Mouse (Mus musculus) spleen, postnatal 4 days (tissue): ENCODE data around the gene Tiparp.
A peak's percentile ranks its signal among the peaks of the same experiment; 100 is the strongest.

Source experiments
- DNase-seq, 2 experiments: peaks; one replicate each; pipeline ENCODE4 v3.0.0; 2022; ENCODE audit warnings: low spot score in 2 of 2

The Tiparp gene

GRCm38 (mm10) chr3:65584329-65584728, 56.1 kb downstream of the Tiparp start:
- DNase-seq: no peak

DNA sequence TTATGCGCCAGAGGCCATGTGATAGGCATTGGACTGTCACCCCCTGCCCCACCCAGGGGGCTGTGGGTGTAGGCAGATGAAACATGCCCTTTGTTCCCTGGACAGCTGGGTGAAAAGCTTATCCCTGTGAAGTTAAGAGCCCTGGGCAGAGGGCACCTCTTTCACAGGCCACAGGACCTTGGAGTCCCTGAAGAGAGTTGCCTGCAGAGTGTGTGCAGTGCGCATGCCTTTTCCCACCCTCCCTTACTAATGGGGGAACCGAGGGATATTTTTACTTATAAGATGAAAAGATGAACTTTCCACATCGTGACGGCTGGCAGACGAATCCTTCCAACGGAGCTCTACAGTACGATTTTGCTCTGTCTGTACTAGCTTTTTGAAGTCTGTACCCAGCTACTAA, 57.1 kb downstream of the Tiparp start:
- no peak for DNase-seq

DNA sequence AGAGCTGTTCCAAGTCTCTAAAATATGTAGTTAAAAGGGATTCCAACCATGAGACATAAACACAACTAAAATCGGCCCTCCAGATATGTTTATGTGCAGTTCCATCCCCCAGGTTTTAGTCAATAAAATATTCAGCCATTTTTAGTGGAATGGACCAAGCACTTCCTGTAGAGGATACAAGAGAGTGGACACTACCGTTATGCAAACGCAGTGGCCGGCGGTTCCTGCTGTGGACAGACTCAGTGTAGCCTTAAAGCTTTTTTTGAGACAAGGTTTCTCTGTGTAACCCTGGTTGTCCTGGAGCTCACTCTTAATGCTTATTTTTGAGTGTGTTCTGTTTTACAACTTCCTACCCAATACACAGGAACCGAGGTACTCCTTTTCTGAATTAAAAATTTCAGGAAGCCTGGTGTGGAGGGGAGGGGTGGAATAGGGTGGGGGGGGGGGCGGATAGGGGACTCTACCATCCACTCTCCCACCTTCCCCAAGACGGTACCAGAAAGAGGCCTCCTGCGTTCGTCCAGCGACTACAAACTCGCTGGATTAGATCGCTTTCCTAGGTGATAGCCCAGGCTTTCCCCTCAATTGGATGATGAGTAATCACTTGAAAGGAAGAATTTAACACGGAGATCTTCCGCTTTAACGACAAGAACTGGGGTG, 57.7 kb downstream of the Tiparp start:
- DNase-seq: no peak

- peak in 1 of 2 experiments; percentile 17 for DNase-seq
Observed at GRCm38 (mm10) chr3:65586483-65586905, 58.3 kb downstream of the Tiparp start.

DNA sequence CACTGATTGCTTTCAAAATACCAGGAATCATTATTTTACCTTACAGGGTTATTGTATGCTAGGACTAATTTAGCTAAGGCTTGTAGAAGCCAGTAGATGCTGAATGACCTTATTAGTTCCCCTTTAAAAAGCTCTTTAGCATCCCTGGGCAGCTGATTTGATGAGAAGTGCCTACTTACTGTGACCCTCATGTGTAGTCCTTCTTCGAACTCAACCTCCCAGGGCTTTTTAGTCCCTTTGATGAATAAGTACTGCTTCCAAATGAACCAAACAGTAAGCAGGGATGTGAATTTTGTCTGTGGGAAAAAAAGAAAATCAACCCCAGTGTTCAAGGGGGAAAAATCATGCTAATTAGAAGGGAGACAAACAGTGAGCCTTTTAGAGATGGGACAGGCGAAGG, 58.8 kb downstream of the Tiparp start:
- no peak for DNase-seq

DNA sequence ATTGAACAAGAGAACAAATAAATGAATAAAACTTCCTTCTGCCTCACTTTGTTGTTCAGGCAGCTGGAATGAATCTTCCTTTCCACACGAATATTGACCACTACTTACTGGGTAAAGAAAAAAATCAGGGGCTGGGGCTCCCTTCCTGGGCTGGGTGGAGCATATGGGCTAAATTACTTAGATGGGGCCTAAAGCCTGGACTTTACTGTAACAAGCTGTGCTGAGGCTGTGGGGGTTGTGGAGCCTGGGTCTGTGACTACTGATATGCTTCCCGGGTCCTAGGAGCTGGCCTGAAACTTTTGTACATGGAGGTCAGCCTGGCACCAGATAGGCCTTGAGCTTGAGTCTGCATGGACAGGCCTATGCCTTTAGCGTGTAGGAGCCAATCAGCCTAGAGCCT, 60.2 kb downstream of the Tiparp start:
- no peak for DNase-seq

- no peak for DNase-seq
Observed at GRCm38 (mm10) chr3:65592850-65593249, 64.6 kb downstream of the Tiparp start.

- DNase-seq: no peak
Observed at GRCm38 (mm10) chr3:65594493-65594892, 66.3 kb downstream of the Tiparp start.

- no peak for DNase-seq
Observed at GRCm38 (mm10) chr3:65595196-65595595, 67.0 kb downstream of the Tiparp start.

DNA sequence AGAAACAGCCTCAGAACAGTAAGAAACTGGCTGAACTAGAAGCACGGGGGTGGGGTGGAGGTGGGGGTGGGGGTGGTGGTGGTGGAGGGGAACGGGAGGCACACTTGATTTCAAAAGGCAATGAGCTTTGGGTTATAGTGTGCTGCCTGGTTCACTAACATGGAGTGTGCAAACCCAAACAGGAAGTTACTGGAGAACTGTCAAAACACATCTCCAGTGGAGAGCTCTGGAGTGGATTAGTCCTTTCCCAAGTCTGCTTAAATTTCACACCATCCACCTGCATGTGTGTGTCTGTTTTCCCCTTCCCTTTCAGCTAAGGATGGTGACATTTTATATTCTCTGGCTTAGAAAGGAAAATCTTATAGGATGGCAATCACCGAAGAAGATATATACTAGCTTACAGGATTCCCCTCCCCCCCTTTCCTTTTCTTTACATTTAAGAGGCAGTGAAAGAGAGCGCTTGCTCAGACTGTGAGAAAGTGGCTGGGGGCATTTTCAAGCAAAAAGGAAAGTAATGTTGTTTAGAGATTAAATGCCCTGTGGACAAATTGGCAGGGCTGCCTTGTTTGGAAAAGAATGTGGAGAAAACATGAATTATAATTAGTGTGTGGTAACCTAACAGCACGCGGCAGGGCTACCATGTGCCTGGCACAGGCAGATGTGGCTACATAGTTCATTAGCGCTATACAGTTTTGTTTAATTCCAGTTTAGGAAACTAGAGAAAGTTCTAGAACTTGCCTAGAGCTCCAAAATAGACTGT, 70.0 kb downstream of the Tiparp start:
- no peak for DNase-seq

DNA sequence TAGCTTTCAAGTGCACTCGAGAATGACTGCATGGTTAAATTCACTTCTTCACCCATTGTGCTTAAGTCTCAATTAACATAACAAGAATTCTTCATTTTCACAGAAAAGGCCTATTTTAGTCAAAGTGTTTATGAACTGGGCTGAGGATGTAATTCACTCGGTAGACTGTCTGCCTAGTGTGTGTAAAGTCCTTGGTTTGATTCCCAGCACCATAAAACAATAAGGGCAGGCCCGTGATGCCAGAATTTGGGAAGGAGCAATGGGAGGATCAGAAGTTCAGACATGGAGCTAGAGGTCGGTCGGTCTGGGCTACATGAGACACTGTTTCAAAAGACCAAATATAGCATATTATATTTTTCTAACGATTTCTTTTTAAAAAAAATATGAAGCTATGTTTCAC, 70.9 kb downstream of the Tiparp start:
- DNase-seq: no peak

GRCm38 (mm10) chr3:65601291-65602050, 73.3 kb downstream of the Tiparp start:
- DNase-seq: no peak

DNA sequence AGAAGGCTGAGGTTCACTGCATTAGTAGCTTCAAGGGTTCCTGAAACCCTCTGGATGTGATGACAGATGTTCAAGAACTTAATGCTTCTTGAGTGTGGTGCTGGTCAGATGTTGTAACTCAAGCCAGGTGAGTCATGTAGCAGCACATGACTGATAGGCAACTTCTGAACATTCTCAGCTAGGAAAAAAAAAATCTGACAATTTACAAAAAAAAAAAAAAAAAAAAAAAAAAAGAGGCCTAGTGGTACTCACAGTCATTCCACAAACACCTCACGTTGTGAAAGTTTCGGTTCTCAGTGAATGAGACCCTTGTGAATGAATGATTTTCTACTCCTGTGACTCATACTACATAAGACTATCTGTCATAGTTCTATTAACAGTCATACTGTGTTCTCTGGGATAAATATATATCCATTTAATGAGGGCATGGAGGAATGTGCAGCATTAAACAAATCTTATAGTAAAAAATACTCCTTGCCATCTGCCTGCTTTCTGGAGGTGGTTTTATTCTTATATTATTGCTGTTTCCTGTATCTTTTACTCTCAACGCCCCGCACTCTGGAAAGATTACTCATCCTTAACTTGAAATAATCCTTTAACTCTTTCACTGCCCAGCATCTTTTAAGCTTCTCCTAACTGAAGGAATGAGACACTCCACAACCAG, 75.3 kb downstream of the Tiparp start:
- DNase-seq: no peak
